Mouse (Mus musculus) G1E (cell line): ENCODE results near the gene Nabp2. TPM values are rescaled to one million over a fixed set of nuclear protein-coding genes. Genes with fewer than 3 reads are reported as not detected.
A peak's percentile ranks its signal among the peaks of the same experiment; 100 is the strongest.

ENCODE experiments used
- ATAC-seq: 2 replicates; pipeline ENCODE4 v1.8.0; 2016; ENCODE audit warnings: mild to moderate bottlenecking; ENCODE audit not compliant: insufficient number of reproducible peaks, poor library complexity, low FRiP score, severe bottlenecking; ENCODE audit errors: extremely low read depth
- DNase-seq: peaks from one replicate; pipeline ENCODE4 v3.0.0; 2012; ENCODE audit warnings: low spot score
- H3K27me3 ChIP-seq: 2 replicates; pipeline ENCODE4 v1.6.1; 2012; ENCODE audit warnings: mild to moderate bottlenecking, low read length, inconsistent platforms; ENCODE audit not compliant: insufficient read depth
- H3K36me3 ChIP-seq: replicated peaks from 2 replicates; pipeline ENCODE3; 2012; ENCODE audit warnings: mild to moderate bottlenecking, inconsistent platforms
- H3K4me1 ChIP-seq: 2 replicates; pipeline ENCODE4 v1.6.1; 2012; ENCODE audit warnings: low read depth, low read length, inconsistent platforms, mixed read lengths; ENCODE audit not compliant: insufficient read depth
- H3K4me3 ChIP-seq: 2 replicates; pipeline ENCODE4 v1.5.1; 2012; ENCODE audit warnings: low read depth, mild to moderate bottlenecking, inconsistent platforms, low read length, moderate library complexity, mixed read lengths
- H3K9me3 ChIP-seq: replicated peaks from 2 replicates; pipeline ENCODE4 v1.6.1; 2012; ENCODE audit warnings: inconsistent platforms
- CTCF ChIP-seq: IDR thresholded peaks from 2 replicates; pipeline ENCODE4 v1.5.1; 2012; ENCODE audit warnings: low read depth, low read length, inconsistent platforms, mixed read lengths
- GATA1 ChIP-seq: IDR thresholded peaks from 2 replicates; pipeline ENCODE4 v1.6.1; 2012; ENCODE audit warnings: borderline replicate concordance, low read length, inconsistent platforms, mixed read lengths
- GATA2 ChIP-seq: IDR thresholded peaks from 2 replicates; pipeline ENCODE4 v1.6.1; 2012; ENCODE audit warnings: low read depth, low read length, inconsistent platforms, borderline replicate concordance
- POLR2AphosphoS5 ChIP-seq: IDR thresholded peaks from 2 replicates; pipeline ENCODE4 v1.6.1; 2012; ENCODE audit warnings: low read depth, low read length, inconsistent platforms; ENCODE audit not compliant: insufficient replicate concordance
- TAL1 ChIP-seq: conservative IDR thresholded peaks from 2 replicates; pipeline ENCODE4 v1.6.1; 2012; ENCODE audit warnings: low read depth, low read length, inconsistent platforms, mixed read lengths
- polyA plus RNA-seq: library from polyadenylated mRNA; stranded (reverse); fragments of >175 nt; gene quantifications from 2 replicates; pipeline ENCODE4 v1.2.3, GENCODE M21; 2012
- total RNA-seq, 2 experiments: library from RNA; stranded (forward) in 1 of 2; stranded (reverse) in 1 of 2; fragments of 200-1000 nt in 1 of 2; fragments of >200 nt in 1 of 2; fragmentation: Nextera tagmentation in 1 of 2; gene quantifications; 2 replicates each; pipeline ENCODE4 v1.2.3; 2014 to 2017

Nabp2 gene
- total and polyA plus RNA-seq, 3 experiments, result 37.3 to 152 (median 121) TPM

- H3K27me3 ChIP-seq, result no peaks in the 10 kb centered on the region
- no peaks in the 10 kb centered on the region for H3K9me3 ChIP-seq
- peak; percentile 66 for ATAC-seq
- H3K4me1 ChIP-seq, result no peaks in the 10 kb centered on the region
- peaks cover 70% of the 10 kb centered on the region for H3K36me3 ChIP-seq
- no peak overlapping the region for H3K4me3 ChIP-seq
- no peak for TF ChIP-seq TAL1
- peak; percentile 9; the same call in 1 of the 2 replicates for TF ChIP-seq CTCF
- TF ChIP-seq POLR2AphosphoS5, result no peak
- DNase-seq, result peak; percentile 23
These were observed 30.2 kb upstream of the Nabp2 start for GRCm38 (mm10) chr10:128441324-128442119.

- Histone ChIP-seq H3K36me3 (peaks cover 81% of the 10 kb centered on the region), H3K4me3 (no peak overlapping the region), H3K9me3 (no peaks in the 10 kb centered on the region), H3K27me3 (no peaks in the 10 kb centered on the region), H3K4me1 (no peaks in the 10 kb centered on the region)
- TF ChIP-seq TAL1 (no peak), POLR2AphosphoS5 (no peak), GATA1 (no peak), GATA2 (no peak), CTCF (no peak)
- DNase-seq (no peak), ATAC-seq (no peak)
These were observed 29.1 kb upstream of the Nabp2 start for GRCm38 (mm10) chr10:128440407-128440806.

- Histone ChIP-seq H3K27me3 (no peaks in the 10 kb centered on the region), H3K9me3 (no peaks in the 10 kb centered on the region), H3K4me3 (no peak overlapping the region), H3K4me1 (no peaks in the 10 kb centered on the region), H3K36me3 (peaks cover 88% of the 10 kb centered on the region)
- no peak for TF ChIP-seq CTCF
- TF ChIP-seq GATA2, result no peak
- TF ChIP-seq GATA1, result no peak
- TF ChIP-seq POLR2AphosphoS5, result no peak
- no peak for TF ChIP-seq TAL1
- no peak for ATAC-seq
- DNase-seq, result no peak
These were observed 27.5 kb upstream of the Nabp2 start for GRCm38 (mm10) chr10:128438675-128439279.

- no peaks in the 10 kb centered on the region for H3K9me3 ChIP-seq
- H3K36me3 ChIP-seq, result peaks cover 88% of the 10 kb centered on the region
- TF ChIP-seq CTCF, result no peak
- TF ChIP-seq TAL1, result no peak
- no peak for TF ChIP-seq GATA2
- H3K4me3 ChIP-seq, result no peak overlapping the region
- peaks cover 2% of the 10 kb centered on the region; the same call in 1 of the 2 replicates for H3K4me1 ChIP-seq
- DNase-seq (no peak), ATAC-seq (no peak)
- H3K27me3 ChIP-seq, result no peaks in the 10 kb centered on the region
These were observed 25.1 kb upstream of the Nabp2 start for GRCm38 (mm10) chr10:128436376-128436775.

GRCm38 (mm10) chr10:128435873-128436272 lies 24.6 kb upstream of the Nabp2 start:
- Histone ChIP-seq H3K27me3 (no peaks in the 10 kb centered on the region), H3K4me1 (peaks cover 2% of the 10 kb centered on the region; the same call in 1 of the 2 replicates), H3K9me3 (no peaks in the 10 kb centered on the region), H3K4me3 (no peak overlapping the region), H3K36me3 (peaks cover 88% of the 10 kb centered on the region)
- ATAC-seq (no peak), DNase-seq (no peak)
- TF ChIP-seq POLR2AphosphoS5, result no peak
- no peak for TF ChIP-seq TAL1
- no peak for TF ChIP-seq GATA2
- TF ChIP-seq CTCF, result no peak
- TF ChIP-seq GATA1, result no peak

- DNase-seq, result no peak
- Histone ChIP-seq H3K9me3 (no peaks in the 10 kb centered on the region), H3K4me3 (no peak overlapping the region), H3K36me3 (peaks cover 88% of the 10 kb centered on the region), H3K27me3 (no peaks in the 10 kb centered on the region), H3K4me1 (peaks cover 2% of the 10 kb centered on the region; the same call in 1 of the 2 replicates)
- ATAC-seq, result no peak
- TF ChIP-seq TAL1, result no peak
- TF ChIP-seq GATA1, result no peak
- no peak for TF ChIP-seq POLR2AphosphoS5
- no peak for TF ChIP-seq CTCF
- TF ChIP-seq GATA2, result no peak
These were observed 24.0 kb upstream of the Nabp2 start for GRCm38 (mm10) chr10:128435186-128435823.
